Mouse (Mus musculus): Measurements from ENCODE around the gene Gm12166. TPM values are rescaled to one million over a fixed set of nuclear protein-coding genes. Genes with fewer than 3 reads are reported as not detected.

Gene Gm12166
- polyA plus RNA-seq, 1 experiment from 2014 or later, result 4.6 TPM

DNA sequence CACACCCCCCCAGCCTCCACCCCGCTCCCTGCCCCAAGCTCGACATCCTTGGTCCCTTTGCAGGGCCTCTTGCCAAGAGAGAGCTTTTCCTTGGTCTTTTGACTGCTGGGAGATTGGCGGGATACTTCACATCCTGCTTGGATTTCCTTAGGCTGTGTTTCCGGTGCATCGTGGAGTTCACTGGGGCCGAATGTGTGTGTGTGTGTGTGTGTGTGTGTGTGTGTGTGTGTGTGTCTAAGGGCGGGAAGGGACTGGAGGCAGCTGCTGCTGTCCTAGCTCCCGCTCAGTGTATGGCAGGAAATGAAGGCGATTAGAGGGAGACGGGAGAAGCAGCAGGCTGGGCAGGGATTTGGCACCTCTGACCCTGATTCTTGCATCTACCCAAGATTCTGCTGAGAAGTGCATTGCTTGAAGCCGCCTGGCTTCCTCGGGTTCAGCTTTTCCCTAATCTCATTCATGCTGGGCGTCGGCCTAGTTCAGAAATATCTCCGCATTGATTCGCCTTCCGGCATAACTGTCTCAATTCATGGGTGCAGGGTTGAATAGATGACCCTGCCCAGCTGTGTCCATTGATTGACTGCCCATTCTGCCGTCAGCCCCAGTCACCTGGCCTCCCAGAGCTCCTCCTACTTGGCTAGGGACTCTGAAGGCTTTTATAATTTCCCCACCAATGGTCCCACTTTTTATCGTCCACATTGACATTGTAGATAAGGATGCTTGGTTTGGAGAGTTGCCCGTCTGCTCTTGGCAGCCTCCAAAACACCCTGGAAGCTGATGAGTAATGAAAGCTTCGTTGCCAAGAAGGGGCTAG is 13.3 kb upstream of the Gm12166 start:
- Histone ChIP-seq H3K36me3 (ENCODE audit: control insufficient read depth, insufficient read depth, low read length) (peaks cover 55% of the 10 kb centered on the region), H3K4me3 (ENCODE audit: control insufficient read depth in 1 of 2, insufficient read depth in 1 of 2, low read depth in 1 of 2, low read length in 2 of 2) (no peak overlapping the region), H3K9me3 (ENCODE audit: control insufficient read depth, low read length) (no peaks in the 10 kb centered on the region), H3K4me1 (ENCODE audit: control insufficient read depth in 2 of 2, insufficient read depth in 2 of 2, low read length in 2 of 2) (peaks cover 48 to 88% of the 10 kb centered on the region in 2 experiments), H3K27ac (replicated peaks in 1 of 2; ENCODE audit: control insufficient read depth in 1 of 2, insufficient read depth in 1 of 2, low read depth in 2 of 2, low read length in 2 of 2) (peak overlapping the region; percentile 92), H3K27me3 (ENCODE audit: control insufficient read depth, insufficient read depth, low read length) (no peaks in the 10 kb centered on the region), H3K4me2 (ENCODE audit: low read length) (peak overlapping the region; percentile 35; the same call in 1 of the 2 replicates), H3K9ac (ENCODE audit: low read length) (peak overlapping the region; percentile 49; the same call in 1 of the 2 replicates)
- WGBS, result 21% methylated on average over 21 of the region's 21 CpGs
- peak; percentile 79 for ATAC-seq (ENCODE audit: insufficient number of reproducible peaks, insufficient read depth, low FRiP score, low read depth)

- Histone ChIP-seq H3K9ac (ENCODE audit: low read length) (peak overlapping the region; percentile 49), H3K36me3 (ENCODE audit: control insufficient read depth, insufficient read depth, low read length) (peaks cover 60% of the 10 kb centered on the region), H3K27ac (replicated peaks in 1 of 2; ENCODE audit: control insufficient read depth in 1 of 2, insufficient read depth in 1 of 2, low read depth in 2 of 2, low read length in 2 of 2) (peak overlapping the region; percentile 92), H3K9me3 (ENCODE audit: control insufficient read depth, low read length) (no peaks in the 10 kb centered on the region), H3K4me2 (ENCODE audit: low read length) (peak overlapping the region; percentile 35; the same call in 1 of the 2 replicates), H3K4me3 (ENCODE audit: control insufficient read depth in 1 of 2, insufficient read depth in 1 of 2, low read depth in 1 of 2, low read length in 2 of 2) (no peak overlapping the region), H3K4me1 (ENCODE audit: control insufficient read depth in 2 of 2, insufficient read depth in 2 of 2, low read length in 2 of 2) (peaks cover 46 to 88% of the 10 kb centered on the region in 2 experiments), H3K27me3 (ENCODE audit: control insufficient read depth, insufficient read depth, low read length) (no peaks in the 10 kb centered on the region)
- no peak for ATAC-seq (ENCODE audit: insufficient number of reproducible peaks, insufficient read depth, low FRiP score, low read depth)
- 33% methylated on average over 8 of the region's 8 CpGs for WGBS
Observed at GRCm38 (mm10) chr11:46064767-46065166, 12.6 kb upstream of the Gm12166 start.

GRCm38 (mm10) chr11:46062993-46063731 is 11.0 kb upstream of the Gm12166 start:
- Histone ChIP-seq H3K4me3 (ENCODE audit: control insufficient read depth in 1 of 2, insufficient read depth in 1 of 2, low read depth in 1 of 2, low read length in 2 of 2) (no peak overlapping the region), H3K9ac (ENCODE audit: low read length) (peak overlapping the region; percentile 66), H3K4me1 (ENCODE audit: control insufficient read depth in 2 of 2, insufficient read depth in 2 of 2, low read length in 2 of 2) (peaks cover 36 to 80% of the 10 kb centered on the region in 2 experiments), H3K27me3 (ENCODE audit: control insufficient read depth, insufficient read depth, low read length) (no peaks in the 10 kb centered on the region), H3K4me2 (ENCODE audit: low read length) (peak overlapping the region; percentile 42), H3K9me3 (ENCODE audit: control insufficient read depth, low read length) (no peaks in the 10 kb centered on the region), H3K36me3 (ENCODE audit: control insufficient read depth, insufficient read depth, low read length) (peaks cover 60% of the 10 kb centered on the region), H3K27ac (replicated peaks in 1 of 2; ENCODE audit: control insufficient read depth in 1 of 2, insufficient read depth in 1 of 2, low read depth in 2 of 2, low read length in 2 of 2) (peak overlapping the region; percentile 35 to 92)
- WGBS, result 28% methylated on average over 9 of the region's 9 CpGs
- no peak for ATAC-seq (ENCODE audit: insufficient number of reproducible peaks, insufficient read depth, low FRiP score, low read depth)

DNA sequence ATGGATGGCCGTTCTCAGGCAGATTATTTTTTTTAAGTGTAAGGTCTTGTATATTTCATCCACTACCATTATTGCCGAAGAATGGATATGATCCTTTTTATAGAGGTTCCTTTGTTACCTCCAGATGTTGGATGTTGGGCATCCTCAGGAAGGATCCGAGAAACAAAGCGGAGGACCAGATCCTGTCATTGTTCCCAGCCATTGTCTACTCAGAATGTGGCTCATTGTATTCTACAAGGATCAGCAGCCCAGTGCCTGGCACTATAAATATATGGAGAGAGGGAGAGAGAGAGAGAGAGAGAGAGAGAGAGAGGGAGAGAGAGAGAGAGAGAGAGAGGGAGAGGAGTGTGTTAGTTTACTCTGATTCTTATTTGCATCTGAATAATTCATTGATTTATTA is 10.4 kb upstream of the Gm12166 start:
- Histone ChIP-seq H3K36me3 (ENCODE audit: control insufficient read depth, insufficient read depth, low read length) (peaks cover 58% of the 10 kb centered on the region), H3K9me3 (ENCODE audit: control insufficient read depth, low read length) (no peaks in the 10 kb centered on the region), H3K4me2 (ENCODE audit: low read length) (peak overlapping the region; percentile 42; the same call in 1 of the 2 replicates), H3K9ac (ENCODE audit: low read length) (peak overlapping the region; percentile 66; the same call in 1 of the 2 replicates), H3K4me1 (ENCODE audit: control insufficient read depth in 2 of 2, insufficient read depth in 2 of 2, low read length in 2 of 2) (peaks cover 37 to 83% of the 10 kb centered on the region in 2 experiments), H3K27ac (replicated peaks in 1 of 2; ENCODE audit: control insufficient read depth in 1 of 2, insufficient read depth in 1 of 2, low read depth in 2 of 2, low read length in 2 of 2) (peak overlapping the region; percentile 35 to 92; a peak in 3 of 4 replicates), H3K27me3 (ENCODE audit: control insufficient read depth, insufficient read depth, low read length) (no peaks in the 10 kb centered on the region), H3K4me3 (ENCODE audit: control insufficient read depth in 1 of 2, insufficient read depth in 1 of 2, low read depth in 1 of 2, low read length in 2 of 2) (no peak overlapping the region)
- no peak for ATAC-seq (ENCODE audit: insufficient number of reproducible peaks, insufficient read depth, low FRiP score, low read depth)
- WGBS, result 61% methylated on average over 4 of the region's 4 CpGs

DNA sequence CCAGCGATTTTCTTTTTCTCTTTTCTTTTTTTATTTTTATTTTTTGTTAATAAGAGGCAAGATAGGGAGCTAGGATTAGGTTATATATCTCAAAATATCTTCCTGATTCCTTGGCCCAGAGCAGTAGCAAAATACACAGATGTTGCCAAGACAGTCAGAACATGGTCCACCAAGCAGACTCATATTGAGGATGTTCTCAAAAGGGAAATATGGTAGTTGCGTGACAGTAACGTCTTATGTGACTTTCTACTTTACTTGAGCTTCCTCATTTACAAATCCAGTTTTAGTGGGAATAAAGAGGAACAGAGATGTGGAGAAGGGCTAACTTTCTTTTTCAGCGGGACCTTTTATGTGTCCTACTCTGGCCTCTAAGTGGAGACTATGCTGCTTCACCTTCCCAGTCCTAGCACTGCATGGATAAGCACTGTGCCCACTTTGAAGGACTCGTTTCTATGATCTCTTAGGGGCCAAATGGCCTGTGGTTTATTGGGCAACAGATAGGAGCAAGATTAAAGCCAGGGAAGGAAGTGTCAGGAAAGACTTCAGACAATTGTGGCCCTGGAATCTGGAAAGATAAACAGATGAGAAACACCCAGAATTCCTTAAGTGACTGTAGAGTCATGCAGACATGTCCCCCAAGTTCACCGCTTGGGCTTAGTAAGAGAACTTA is 9.8 kb upstream of the Gm12166 start:
- Histone ChIP-seq H3K4me2 (ENCODE audit: low read length) (no peak overlapping the region), H3K4me3 (ENCODE audit: control insufficient read depth in 1 of 2, insufficient read depth in 1 of 2, low read depth in 1 of 2, low read length in 2 of 2) (no peak overlapping the region), H3K9me3 (ENCODE audit: control insufficient read depth, low read length) (no peaks in the 10 kb centered on the region), H3K27me3 (ENCODE audit: control insufficient read depth, insufficient read depth, low read length) (no peaks in the 10 kb centered on the region), H3K4me1 (ENCODE audit: control insufficient read depth in 2 of 2, insufficient read depth in 2 of 2, low read length in 2 of 2) (peaks cover 36 to 76% of the 10 kb centered on the region in 2 experiments), H3K27ac (replicated peaks in 1 of 2; ENCODE audit: control insufficient read depth in 1 of 2, insufficient read depth in 1 of 2, low read depth in 2 of 2, low read length in 2 of 2) (peak overlapping the region; percentile 25 to 41), H3K9ac (ENCODE audit: low read length) (peak overlapping the region; percentile 13; the same call in 1 of the 2 replicates), H3K36me3 (ENCODE audit: control insufficient read depth, insufficient read depth, low read length) (peaks cover 51% of the 10 kb centered on the region)
- no peak for ATAC-seq (ENCODE audit: insufficient number of reproducible peaks, insufficient read depth, low FRiP score, low read depth)
- 52% methylated on average over 6 of the region's 6 CpGs for WGBS

DNA sequence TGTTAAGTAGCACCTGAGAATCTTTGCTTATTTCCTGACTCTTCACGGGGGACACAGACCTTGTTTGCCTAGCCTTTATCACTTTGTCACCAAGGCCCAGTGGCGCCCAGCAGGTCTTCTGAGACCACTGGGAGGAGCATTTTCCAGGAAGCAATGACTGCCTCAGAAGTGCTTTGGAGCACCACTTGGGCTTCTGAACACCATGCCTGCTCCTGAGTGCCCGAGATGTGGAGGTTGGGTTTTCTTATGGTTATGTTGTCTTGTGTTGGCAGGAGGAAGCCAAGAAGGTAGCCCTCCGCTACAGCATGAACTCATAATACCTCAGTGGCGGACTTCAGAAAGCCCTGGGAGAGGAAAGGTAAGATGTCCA is 8.5 kb upstream of the Gm12166 start:
- Histone ChIP-seq H3K27ac (replicated peaks in 1 of 2; ENCODE audit: control insufficient read depth in 1 of 2, insufficient read depth in 1 of 2, low read depth in 2 of 2, low read length in 2 of 2) (peak overlapping the region in 1 of 2 experiments; percentile 36; a peak in 2 of 4 replicates), H3K9me3 (ENCODE audit: control insufficient read depth, low read length) (no peaks in the 10 kb centered on the region), H3K27me3 (ENCODE audit: control insufficient read depth, insufficient read depth, low read length) (no peaks in the 10 kb centered on the region), H3K4me2 (ENCODE audit: low read length) (no peak overlapping the region), H3K9ac (ENCODE audit: low read length) (no peak overlapping the region), H3K36me3 (ENCODE audit: control insufficient read depth, insufficient read depth, low read length) (peaks cover 41% of the 10 kb centered on the region), H3K4me1 (ENCODE audit: control insufficient read depth in 2 of 2, insufficient read depth in 2 of 2, low read length in 2 of 2) (peaks cover 26 to 65% of the 10 kb centered on the region in 2 experiments), H3K4me3 (ENCODE audit: control insufficient read depth in 1 of 2, insufficient read depth in 1 of 2, low read depth in 1 of 2, low read length in 2 of 2) (no peak overlapping the region)
- WGBS, result 54% methylated on average over 5 of the region's 5 CpGs
- ATAC-seq (ENCODE audit: insufficient number of reproducible peaks, insufficient read depth, low FRiP score, low read depth), result no peak

Data from heart, embryonic 14.5 days (tissue).